Mouse (Mus musculus): ENCODE results near the gene Ifna16. TPM values are rescaled to one million over a fixed set of nuclear protein-coding genes. Genes with fewer than 3 reads are reported as not detected.

Gene Ifna16
- polyA plus RNA-seq, 1 experiment from 2014 or later = not detected

DNA sequence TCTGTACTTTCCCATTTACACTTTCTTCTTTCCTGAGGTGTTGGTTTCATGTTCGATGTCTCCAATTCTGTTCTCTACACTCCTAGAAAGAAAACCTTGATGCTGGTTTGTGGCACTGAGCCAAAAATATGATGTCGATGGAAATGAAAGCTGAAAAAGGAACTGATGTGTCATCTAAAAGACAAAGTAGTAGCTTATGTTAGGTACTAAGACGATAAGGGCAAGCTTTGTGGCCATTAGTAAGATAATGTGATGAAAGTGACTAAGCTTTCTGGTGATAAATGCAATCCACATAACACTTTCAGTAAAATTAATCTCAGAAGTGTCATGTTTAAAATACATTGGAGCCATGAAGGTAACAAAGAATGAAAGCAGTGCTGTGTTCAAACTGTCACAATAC, 4.6 kb upstream of the Ifna16 start:
- ATAC-seq (ENCODE audit: low FRiP score) (no peak), DNase-seq (ENCODE audit: low spot score, missing footprints) (no peak)
- Histone ChIP-seq H3K4me3 (ENCODE audit: low read depth, low read length) (no peak overlapping the region), H3K27me3 (ENCODE audit: control insufficient read depth, insufficient read depth, low read length) (no peaks in the 10 kb centered on the region), H3K9ac (ENCODE audit: low read length) (no peak overlapping the region), H3K27ac (ENCODE audit: low read depth, low read length) (no peak overlapping the region), H3K36me3 (ENCODE audit: control insufficient read depth, insufficient read depth, low read length) (no peaks in the 10 kb centered on the region), H3K4me1 (ENCODE audit: control insufficient read depth, insufficient read depth, low read length) (no peaks in the 10 kb centered on the region), H3K4me2 (no peak overlapping the region), H3K9me3 (ENCODE audit: control insufficient read depth, low read length) (no peaks in the 10 kb centered on the region)
- 86% methylated on average over 3 of the region's 3 CpGs for WGBS

GRCm38 (mm10) chr4:88680362-88680761, 3.6 kb upstream of the Ifna16 start:
- no peaks in the 10 kb centered on the region for H3K27me3 ChIP-seq (ENCODE audit: control insufficient read depth, insufficient read depth, low read length)
- ATAC-seq (ENCODE audit: low FRiP score) = no peak
- no peaks in the 10 kb centered on the region for H3K4me1 ChIP-seq (ENCODE audit: control insufficient read depth, insufficient read depth, low read length)
- no peak overlapping the region for H3K9ac ChIP-seq (ENCODE audit: low read length)
- H3K36me3 ChIP-seq (ENCODE audit: control insufficient read depth, insufficient read depth, low read length) = no peaks in the 10 kb centered on the region
- H3K4me2 ChIP-seq = no peak overlapping the region
- 53% methylated on average over 8 of the region's 8 CpGs for WGBS
- DNase-seq (ENCODE audit: low spot score, missing footprints) = peak; percentile 91
- H3K27ac ChIP-seq (ENCODE audit: low read depth, low read length) = no peak overlapping the region
- H3K4me3 ChIP-seq (ENCODE audit: low read depth, low read length) = no peak overlapping the region
- H3K9me3 ChIP-seq (ENCODE audit: control insufficient read depth, low read length) = no peaks in the 10 kb centered on the region

- H3K27me3 ChIP-seq (ENCODE audit: control insufficient read depth, insufficient read depth, low read length) = no peaks in the 10 kb centered on the region
- DNase-seq (ENCODE audit: low spot score, missing footprints) (no peak), ATAC-seq (ENCODE audit: low FRiP score) (no peak)
- H3K4me1 ChIP-seq (ENCODE audit: control insufficient read depth, insufficient read depth, low read length) = no peaks in the 10 kb centered on the region
- no peaks in the 10 kb centered on the region for H3K36me3 ChIP-seq (ENCODE audit: control insufficient read depth, insufficient read depth, low read length)
- H3K4me3 ChIP-seq (ENCODE audit: low read depth, low read length) = no peak overlapping the region
- no peak overlapping the region for H3K9ac ChIP-seq (ENCODE audit: low read length)
- no peaks in the 10 kb centered on the region for H3K9me3 ChIP-seq (ENCODE audit: control insufficient read depth, low read length)
- 59% methylated on average over 1 of the region's 1 CpGs for WGBS
- no peak overlapping the region for H3K4me2 ChIP-seq
- no peak overlapping the region for H3K27ac ChIP-seq (ENCODE audit: low read depth, low read length)
These were observed 21.3 kb downstream of the Ifna16 start for GRCm38 (mm10) chr4:88655461-88655860.

DNA sequence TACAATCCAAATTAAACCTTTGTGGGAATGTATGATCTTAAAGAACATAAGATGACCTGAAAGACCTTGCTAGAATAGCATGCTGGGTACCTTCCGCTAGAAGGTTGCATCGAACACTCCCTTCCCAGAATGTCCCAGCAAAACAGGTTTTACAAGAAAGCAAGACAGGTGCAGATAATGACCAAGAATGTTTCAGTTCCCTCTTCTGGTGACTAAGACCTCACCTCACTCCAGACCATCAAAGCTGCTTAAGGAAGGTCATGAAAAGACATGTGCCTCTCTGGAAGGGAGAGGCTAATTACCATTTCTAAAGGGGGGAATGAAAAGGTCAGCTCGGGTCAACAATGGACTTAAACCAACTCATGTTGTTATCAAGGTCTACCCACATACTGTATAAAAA, 23.1 kb downstream of the Ifna16 start:
- 75% methylated on average over 3 of the region's 3 CpGs for WGBS
- Histone ChIP-seq H3K4me1 (ENCODE audit: control insufficient read depth, insufficient read depth, low read length) (no peaks in the 10 kb centered on the region), H3K4me2 (no peak overlapping the region), H3K4me3 (ENCODE audit: low read depth, low read length) (no peak overlapping the region), H3K9me3 (ENCODE audit: control insufficient read depth, low read length) (no peaks in the 10 kb centered on the region), H3K27ac (ENCODE audit: low read depth, low read length) (no peak overlapping the region), H3K27me3 (ENCODE audit: control insufficient read depth, insufficient read depth, low read length) (no peaks in the 10 kb centered on the region), H3K9ac (ENCODE audit: low read length) (no peak overlapping the region), H3K36me3 (ENCODE audit: control insufficient read depth, insufficient read depth, low read length) (no peaks in the 10 kb centered on the region)
- ATAC-seq (ENCODE audit: low FRiP score) (no peak), DNase-seq (ENCODE audit: low spot score, missing footprints) (no peak)

- H3K36me3 ChIP-seq (ENCODE audit: control insufficient read depth, insufficient read depth, low read length) = no peaks in the 10 kb centered on the region
- no peaks in the 10 kb centered on the region for H3K27me3 ChIP-seq (ENCODE audit: control insufficient read depth, insufficient read depth, low read length)
- no peak within 1 kb of the TSS for H3K4me2 ChIP-seq
- 66% methylated on average over 2 of the region's 2 CpGs for WGBS
- H3K4me1 ChIP-seq (ENCODE audit: control insufficient read depth, insufficient read depth, low read length) = no peaks in the 10 kb centered on the region
- DNase-seq (ENCODE audit: low spot score, missing footprints) (no peak), ATAC-seq (ENCODE audit: low FRiP score) (no peak)
- H3K27ac ChIP-seq (ENCODE audit: low read depth, low read length) = no peak within 1 kb of the TSS
- no peaks in the 10 kb centered on the region; the same call in 1 of the 2 replicates for H3K9me3 ChIP-seq (ENCODE audit: control insufficient read depth, low read length)
- H3K4me3 ChIP-seq (ENCODE audit: low read depth, low read length) = no peak within 1 kb of the TSS
- no peak within 1 kb of the TSS for H3K9ac ChIP-seq (ENCODE audit: low read length)
These were observed 32.4 kb downstream of the Ifna16 start, which contains the start of gene Ifna13 for GRCm38 (mm10) chr4:88644359-88644758. TSS of gene Ifna13 (minus strand) at chr4:88644459.

DNA sequence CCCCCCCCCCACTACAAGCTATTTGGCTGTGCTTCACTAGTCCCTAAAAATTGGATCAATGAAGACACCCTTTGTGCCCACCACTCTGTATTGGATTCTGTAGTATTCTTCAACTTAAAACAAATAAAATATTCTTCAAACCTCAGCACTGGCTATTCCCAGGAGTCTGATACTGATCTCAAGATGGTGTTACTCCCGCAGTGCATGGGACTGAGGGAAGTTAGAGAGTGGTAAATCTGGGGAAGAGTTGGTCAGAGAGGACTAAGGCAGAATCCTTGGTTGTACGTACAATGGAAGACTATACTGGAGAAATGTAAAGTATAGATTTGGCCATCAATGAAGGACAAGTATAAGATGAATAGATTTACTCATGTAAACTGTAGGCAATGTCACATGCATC, 34.2 kb downstream of the Ifna16 start:
- ATAC-seq (ENCODE audit: low FRiP score) (peak; percentile 18; the same call in 1 of the 2 replicates), DNase-seq (ENCODE audit: low spot score, missing footprints) (no peak)
- Histone ChIP-seq H3K9me3 (ENCODE audit: control insufficient read depth, low read length) (no peaks in the 10 kb centered on the region; the same call in 1 of the 2 replicates), H3K4me1 (ENCODE audit: control insufficient read depth, insufficient read depth, low read length) (no peaks in the 10 kb centered on the region), H3K9ac (ENCODE audit: low read length) (no peak overlapping the region), H3K4me2 (no peak overlapping the region), H3K27ac (ENCODE audit: low read depth, low read length) (no peak overlapping the region), H3K27me3 (ENCODE audit: control insufficient read depth, insufficient read depth, low read length) (no peaks in the 10 kb centered on the region), H3K4me3 (ENCODE audit: low read depth, low read length) (no peak overlapping the region), H3K36me3 (ENCODE audit: control insufficient read depth, insufficient read depth, low read length) (no peaks in the 10 kb centered on the region)
- 48% methylated on average over 2 of the region's 2 CpGs for WGBS

DNA sequence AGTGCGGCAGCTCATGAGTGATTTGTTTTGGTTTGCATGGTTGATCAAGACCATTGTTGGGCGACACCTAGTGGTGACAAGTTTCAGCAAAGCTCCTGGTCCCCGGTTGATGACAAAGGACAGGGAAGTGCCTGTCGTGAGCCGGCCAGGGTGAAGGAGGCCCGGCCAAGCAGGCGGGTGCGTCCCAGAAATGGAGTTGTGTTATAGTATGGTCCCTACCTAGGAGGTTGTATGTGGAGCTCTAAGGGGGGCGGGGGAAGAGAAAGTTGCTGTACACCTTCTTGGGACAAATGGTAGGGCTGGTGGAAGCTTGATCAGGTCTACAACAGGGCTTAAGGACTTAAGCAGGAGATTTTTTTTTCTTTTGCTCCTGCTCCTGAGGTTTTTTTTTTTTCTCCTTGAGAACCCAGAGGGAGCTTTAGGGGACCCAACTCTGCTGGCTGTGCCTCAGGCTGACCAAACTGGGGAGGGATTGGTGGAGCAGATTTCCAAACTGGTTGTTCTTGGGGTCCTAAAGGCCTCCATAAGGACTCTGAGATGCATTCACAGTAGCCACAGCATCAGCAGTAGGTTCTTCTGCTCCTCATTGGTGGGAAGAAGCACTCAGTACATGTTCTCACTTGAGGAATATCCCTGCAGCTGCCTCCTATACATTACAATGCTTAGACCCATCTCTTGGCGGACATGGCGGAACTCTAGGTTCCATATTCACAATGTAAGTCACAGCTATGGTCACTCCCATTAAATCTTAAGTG, 35.5 kb downstream of the Ifna16 start:
- ATAC-seq (ENCODE audit: low FRiP score) = peak; percentile 93
- peak overlapping the region; percentile 34; the same call in 1 of the 2 replicates for H3K4me2 ChIP-seq
- peak overlapping the region; percentile 14; the same call in 1 of the 2 replicates for H3K4me3 ChIP-seq (ENCODE audit: low read depth, low read length)
- H3K9me3 ChIP-seq (ENCODE audit: control insufficient read depth, low read length) = no peaks in the 10 kb centered on the region; the same call in 1 of the 2 replicates
- peak; percentile 99 for DNase-seq (ENCODE audit: low spot score, missing footprints)
- no peak overlapping the region for H3K9ac ChIP-seq (ENCODE audit: low read length)
- H3K4me1 ChIP-seq (ENCODE audit: control insufficient read depth, insufficient read depth, low read length) = no peaks in the 10 kb centered on the region
- no peaks in the 10 kb centered on the region for H3K27me3 ChIP-seq (ENCODE audit: control insufficient read depth, insufficient read depth, low read length)
- H3K36me3 ChIP-seq (ENCODE audit: control insufficient read depth, insufficient read depth, low read length) = no peaks in the 10 kb centered on the region
- no peak overlapping the region for H3K27ac ChIP-seq (ENCODE audit: low read depth, low read length)
- WGBS = 22% methylated on average over 11 of the region's 11 CpGs

DNA sequence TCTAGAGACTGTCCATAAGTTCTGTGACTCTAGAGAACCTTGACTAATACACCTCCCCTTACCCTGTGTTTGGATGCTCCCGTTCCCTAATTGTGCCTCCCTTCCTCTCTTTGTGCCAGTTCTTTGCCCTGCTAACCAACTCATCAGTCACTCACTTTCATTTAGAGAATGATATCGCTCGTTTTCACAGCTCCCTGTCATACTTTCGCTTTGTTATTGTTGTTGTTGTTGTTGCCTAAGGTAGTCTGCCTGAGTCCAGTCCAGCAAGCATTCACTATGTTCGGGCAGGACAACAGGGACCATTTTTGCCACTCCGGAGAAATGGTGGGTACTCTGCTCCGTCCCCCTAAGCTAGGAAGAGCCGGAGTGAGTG, 36.0 kb downstream of the Ifna16 start:
- no peaks in the 10 kb centered on the region for H3K36me3 ChIP-seq (ENCODE audit: control insufficient read depth, insufficient read depth, low read length)
- ATAC-seq (ENCODE audit: low FRiP score) (no peak), DNase-seq (ENCODE audit: low spot score, missing footprints) (no peak)
- peak overlapping the region; percentile 14; the same call in 1 of the 2 replicates for H3K4me3 ChIP-seq (ENCODE audit: low read depth, low read length)
- 76% methylated on average over 8 of the region's 8 CpGs for WGBS
- no peak overlapping the region for H3K9ac ChIP-seq (ENCODE audit: low read length)
- H3K27ac ChIP-seq (ENCODE audit: low read depth, low read length) = no peak overlapping the region
- no peaks in the 10 kb centered on the region; the same call in 1 of the 2 replicates for H3K9me3 ChIP-seq (ENCODE audit: control insufficient read depth, low read length)
- H3K27me3 ChIP-seq (ENCODE audit: control insufficient read depth, insufficient read depth, low read length) = no peaks in the 10 kb centered on the region
- H3K4me2 ChIP-seq = peak overlapping the region; percentile 34; the same call in 1 of the 2 replicates
- H3K4me1 ChIP-seq (ENCODE audit: control insufficient read depth, insufficient read depth, low read length) = no peaks in the 10 kb centered on the region

- H3K9ac ChIP-seq (ENCODE audit: low read length) = no peak within 1 kb of the TSS
- DNase-seq (ENCODE audit: low spot score, missing footprints) (no peak), ATAC-seq (ENCODE audit: low FRiP score) (no peak)
- H3K36me3 ChIP-seq (ENCODE audit: control insufficient read depth, insufficient read depth, low read length) = no peaks in the 10 kb centered on the region
- H3K27me3 ChIP-seq (ENCODE audit: control insufficient read depth, insufficient read depth, low read length) = no peaks in the 10 kb centered on the region
- 94% methylated on average over 4 of the region's 4 CpGs for WGBS
- no peaks in the 10 kb centered on the region for H3K9me3 ChIP-seq (ENCODE audit: control insufficient read depth, low read length)
- H3K27ac ChIP-seq (ENCODE audit: low read depth, low read length) = no peak within 1 kb of the TSS
- no peaks in the 10 kb centered on the region for H3K4me1 ChIP-seq (ENCODE audit: control insufficient read depth, insufficient read depth, low read length)
- no peak within 1 kb of the TSS for H3K4me3 ChIP-seq (ENCODE audit: low read depth, low read length)
- no peak within 1 kb of the TSS for H3K4me2 ChIP-seq
These were observed 42.4 kb downstream of the Ifna16 start, which contains the start of gene C87499 for GRCm38 (mm10) chr4:88634311-88634710. TSS of gene C87499 (minus strand) at chr4:88634411.
